Mouse (Mus musculus) adipose tissue, adult 10 weeks (tissue): ENCODE data around the gene Fn3k. TPM values are rescaled to one million over a fixed set of nuclear protein-coding genes. Genes with fewer than 3 reads are reported as not detected.

ENCODE experiments used
- polyA plus RNA-seq: library from polyadenylated mRNA; stranded (reverse); fragments of 350-450 nt; fragmentation: Illumina TruSeq; extraction: RNeasy Lipid Tissue Mini Kit (QIAGEN cat#74804); gene quantifications from one replicate; pipeline ENCODE4 v1.2.3, GENCODE M21; 2014; ENCODE audit warnings: low read depth, low replicate concordance

Fn3k gene
- polyA plus RNA-seq, result 3.0 TPM

GRCm38 (mm10) chr11:121434156-121435155 lies at the start of gene Fn3k:
Gene Fn3k (plus strand): TSS chr11:121434913.

GRCm38 (mm10) chr11:121387750-121388553 lies 46.8 kb upstream of the Fn3k start, which contains the start of gene Rab40b:
Gene Rab40b (minus strand): TSS chr11:121388251.

DNA sequence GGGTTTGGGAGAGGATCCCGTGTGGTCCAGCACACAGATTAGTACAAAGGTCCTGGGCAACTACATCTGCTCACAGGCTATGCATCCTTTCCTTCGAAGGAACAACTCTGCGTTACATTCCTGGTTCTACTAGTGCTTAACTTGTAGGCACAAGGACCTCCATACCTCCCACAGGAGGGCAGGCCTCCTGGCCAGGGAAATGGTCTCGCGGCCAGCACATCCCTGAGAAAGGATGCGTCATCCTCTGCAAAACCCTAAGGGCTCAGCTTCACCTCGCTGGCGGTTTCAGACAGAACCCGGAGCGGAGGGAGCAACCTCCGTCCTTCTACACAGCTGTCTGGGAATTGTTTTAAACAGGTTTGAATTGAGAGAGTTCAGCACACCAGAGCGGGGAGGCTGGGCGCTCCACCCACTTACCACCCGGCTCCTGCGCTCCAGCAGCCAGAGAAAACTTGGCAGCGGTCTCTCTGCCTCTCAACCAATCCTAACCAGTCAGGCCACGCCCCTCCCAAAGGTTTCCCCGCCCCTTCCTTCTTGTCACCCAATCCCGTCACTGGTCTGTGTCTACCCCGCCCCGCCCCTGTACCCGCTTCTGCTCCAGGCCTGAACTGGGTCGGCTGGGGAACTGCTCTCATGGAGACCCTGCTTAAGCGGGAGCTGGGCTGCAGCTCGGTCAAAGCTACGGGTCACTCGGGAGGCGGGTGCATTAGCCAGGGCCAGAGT lies 13.7 kb upstream of the Fn3k start, which contains the start of gene Fn3krp:
TSS of gene Fn3krp (plus strand) at position 572 of the 723 bp plus-strand sequence.

GRCm38 (mm10) chr11:121451753-121452635 lies 17.3 kb downstream of the Fn3k start, which contains the start of gene Tbcd:
Gene Tbcd (plus strand): TSS chr11:121451949.

Other genes with a start within 250 kb of the Fn3k start
- 23.5 TPM for gene Hexdc, start 230.5 kb upstream of the Fn3k start, polyA plus RNA-seq
- 35.1 TPM for gene Ogfod3, start 230.2 kb upstream of the Fn3k start, polyA plus RNA-seq
- 34.5 TPM for gene Cybc1, start 205.6 kb upstream of the Fn3k start, polyA plus RNA-seq
- 16.1 TPM for gene Narf, start 197.7 kb upstream of the Fn3k start, polyA plus RNA-seq
- 31.0 TPM for gene Foxk2, start 174.9 kb upstream of the Fn3k start, polyA plus RNA-seq
- 39.8 TPM for gene Wdr45b, start 80.5 kb upstream of the Fn3k start, polyA plus RNA-seq
- gene Rab40b, start 46.7 kb upstream of the Fn3k start, polyA plus RNA-seq, result 10.5 TPM
- gene Fn3krp, start 13.5 kb upstream of the Fn3k start, polyA plus RNA-seq, result 11.6 TPM
- 49.8 TPM for gene Tbcd, start 17.0 kb downstream of the Fn3k start, polyA plus RNA-seq
- gene Zfp750, start 84.4 kb downstream of the Fn3k start, polyA plus RNA-seq, result 13.6 TPM
- gene B3gntl1, start 238.2 kb downstream of the Fn3k start, polyA plus RNA-seq, result 10.7 TPM